Mouse (Mus musculus) myocyte (in vitro differentiated cells): ENCODE data around the gene Pvr. TPM values are rescaled to one million over a fixed set of nuclear protein-coding genes. Genes with fewer than 3 reads are reported as not detected.

ENCODE experiments used
- H3K27me3 ChIP-seq: one replicate; pipeline ENCODE4 v1.6.1; 2011; ENCODE audit not compliant: control insufficient read depth, insufficient read depth, insufficient read length
- H3K36me3 ChIP-seq: one replicate; pipeline ENCODE4 v1.6.1; 2011; ENCODE audit not compliant: control insufficient read depth, insufficient read depth
- H3K4me2 ChIP-seq: one replicate; pipeline ENCODE4 v1.6.1; 2011; ENCODE audit warnings: low read depth, control low read depth
- H3K4me3 ChIP-seq: one replicate; pipeline ENCODE4 v1.5.1; 2011; ENCODE audit warnings: mild to moderate bottlenecking, control low read depth, moderate library complexity
- H3K79me2 ChIP-seq: one replicate; pipeline ENCODE4 v1.6.1; 2011; ENCODE audit not compliant: control insufficient read depth, insufficient read depth
- H3ac ChIP-seq: one replicate; pipeline ENCODE4 v1.6.1; 2011; ENCODE audit not compliant: control insufficient read depth, insufficient read length
- CEBPB ChIP-seq: IDR thresholded peaks from 2 replicates; pipeline ENCODE4 v1.6.1; 2011; ENCODE audit warnings: mild to moderate bottlenecking, moderate library complexity; ENCODE audit not compliant: poor library complexity, insufficient read depth, severe bottlenecking
- E2F4 ChIP-seq: IDR thresholded peaks from one replicate; pipeline ENCODE4 v1.6.1; 2011; ENCODE audit warnings: mild to moderate bottlenecking, control low read depth, moderate library complexity; ENCODE audit not compliant: insufficient read depth
- MAX ChIP-seq: IDR thresholded peaks from one replicate; pipeline ENCODE4 v1.6.1; 2011; ENCODE audit warnings: low read depth, mild to moderate bottlenecking, control low read depth
- MYOD1 ChIP-seq, 3 experiments: IDR thresholded peaks; one replicate each; pipeline ENCODE4 v1.6.1; 2011; ENCODE audit warnings: control low read depth in 2 of 3, low read depth in 2 of 3, mild to moderate bottlenecking in 2 of 3, moderate library complexity in 1 of 3; ENCODE audit not compliant: insufficient read length in 2 of 3, control insufficient read depth in 1 of 3
- MYOG ChIP-seq, 3 experiments: IDR thresholded peaks; one replicate each; pipeline ENCODE4 v1.6.1; 2011; ENCODE audit warnings: control low read depth in 2 of 3, low read depth in 2 of 3, mild to moderate bottlenecking in 2 of 3; ENCODE audit not compliant: insufficient read length in 2 of 3, control insufficient read depth in 1 of 3, insufficient read depth in 1 of 3
- POLR2A ChIP-seq: IDR thresholded peaks from one replicate; pipeline ENCODE4 v1.6.1; 2011; ENCODE audit warnings: low read depth, mild to moderate bottlenecking, control low read depth, moderate library complexity; ENCODE audit not compliant: insufficient read length
- POLR2AphosphoS2 ChIP-seq: IDR thresholded peaks from one replicate; pipeline ENCODE4 v1.6.1; 2011; ENCODE audit warnings: low read depth, control low read depth; ENCODE audit not compliant: insufficient read length
- REST ChIP-seq: IDR thresholded peaks from one replicate; pipeline ENCODE4 v1.6.1; 2011; ENCODE audit warnings: mild to moderate bottlenecking, control low read depth, moderate library complexity; ENCODE audit not compliant: insufficient read depth, insufficient read length
- SRF ChIP-seq: IDR thresholded peaks from one replicate; pipeline ENCODE4 v1.6.1; 2011; ENCODE audit warnings: low read depth; ENCODE audit not compliant: control insufficient read depth, insufficient read length
- TCF12 ChIP-seq: IDR thresholded peaks from one replicate; pipeline ENCODE4 v1.6.1; 2011; ENCODE audit warnings: mild to moderate bottlenecking, control low read depth; ENCODE audit not compliant: poor library complexity, insufficient read depth, severe bottlenecking
- TCF3 ChIP-seq: IDR thresholded peaks from one replicate; pipeline ENCODE4 v1.6.1; 2011; ENCODE audit warnings: low read depth, control low read depth; ENCODE audit not compliant: insufficient read length
- USF1 ChIP-seq: IDR thresholded peaks from one replicate; pipeline ENCODE4 v1.6.1; 2011; ENCODE audit warnings: low read depth, mild to moderate bottlenecking, control low read depth, moderate library complexity
- polyA plus RNA-seq: library from polyadenylated mRNA; unstranded; fragments of >200 nt; fragmentation: generic; extraction: Trizol; gene quantifications from one replicate; pipeline ENCODE4 v1.2.1, GENCODE M21; 2012; ENCODE audit warnings: missing spikeins

Gene Pvr
- polyA plus RNA-seq, 1 experiment = 39.7 TPM

- TF ChIP-seq TCF12 (no peak), TCF3 (no peak), POLR2AphosphoS2 (no peak)
- Histone ChIP-seq H3K4me3 (no peak overlapping the region), H3ac (no peak overlapping the region)
Measured at GRCm38 (mm10) chr7:19962423-19962822, 41.5 kb upstream of the Pvr start.

GRCm38 (mm10) chr7:19956341-19956781 is 35.4 kb upstream of the Pvr start:
- no peaks in the 10 kb centered on the region for H3K36me3 ChIP-seq
- H3ac ChIP-seq = no peak overlapping the region
- peak overlapping the region; percentile 53 for H3K4me2 ChIP-seq
- no peaks in the 10 kb centered on the region for H3K79me2 ChIP-seq
- TF ChIP-seq CEBPB (0 out of 2 replicates have a peak, but pooled peaks have one; percentile 38), MYOD1 (IDR thresholded peaks at IDR 0.05; ENCODE audit: control insufficient read depth in 1 of 3, insufficient read length in 2 of 3, low read depth in 2 of 3) (peak in 1 of 3 experiments; percentile 15), TCF3 (no peak)
- no peak overlapping the region for H3K4me3 ChIP-seq
- no peaks in the 10 kb centered on the region for H3K27me3 ChIP-seq

More at GRCm38 (mm10) chr7:19962423-19962822, 41.5 kb upstream of the Pvr start:
- Histone ChIP-seq H3K79me2 (no peaks in the 10 kb centered on the region), H3K27me3 (no peaks in the 10 kb centered on the region), H3K4me2 (no peak overlapping the region), H3K36me3 (no peaks in the 10 kb centered on the region)

GRCm38 (mm10) chr7:19955861-19956260 is 34.9 kb upstream of the Pvr start:
- Histone ChIP-seq H3K27me3 (no peaks in the 10 kb centered on the region), H3K79me2 (no peaks in the 10 kb centered on the region), H3K4me3 (no peak overlapping the region), H3K36me3 (no peaks in the 10 kb centered on the region), H3ac (no peak overlapping the region), H3K4me2 (no peak overlapping the region)
- TF ChIP-seq USF1 (no peak), CEBPB (no peak)

GRCm38 (mm10) chr7:19953054-19953453 is 32.1 kb upstream of the Pvr start:
- no peaks in the 10 kb centered on the region for H3K36me3 ChIP-seq
- TF ChIP-seq POLR2AphosphoS2 (no peak), E2F4 (no peak), SRF (no peak), MAX (no peak), POLR2A (no peak), CEBPB (no peak), TCF3 (no peak), MYOD1 (IDR thresholded peaks at IDR 0.05; ENCODE audit: control insufficient read depth in 1 of 3, insufficient read length in 2 of 3, low read depth in 2 of 3) (no peak), REST (no peak), TCF12 (no peak), MYOG (IDR thresholded peaks at IDR 0.05; ENCODE audit: control insufficient read depth in 1 of 3, insufficient read depth in 1 of 3, insufficient read length in 2 of 3, low read depth in 2 of 3) (no peak), USF1 (no peak)
- H3K4me2 ChIP-seq = peak overlapping the region; percentile 25
- no peak overlapping the region for H3ac ChIP-seq
- no peaks in the 10 kb centered on the region for H3K79me2 ChIP-seq
- no peak overlapping the region for H3K4me3 ChIP-seq
- no peaks in the 10 kb centered on the region for H3K27me3 ChIP-seq

GRCm38 (mm10) chr7:19952320-19952986 is 31.5 kb upstream of the Pvr start:
- no peaks in the 10 kb centered on the region for H3K36me3 ChIP-seq
- H3K4me3 ChIP-seq = no peak overlapping the region
- TF ChIP-seq REST = no peak
- peak; percentile 74 for TF ChIP-seq CEBPB
- peak overlapping the region; percentile 25 for H3K4me2 ChIP-seq
- no peaks in the 10 kb centered on the region for H3K79me2 ChIP-seq
- H3ac ChIP-seq = no peak overlapping the region
- no peaks in the 10 kb centered on the region for H3K27me3 ChIP-seq

GRCm38 (mm10) chr7:19950589-19950988 is 29.6 kb upstream of the Pvr start, which contains the start of gene Igsf23:
Gene Igsf23, minus strand, starts transcription at chr7:19950756.
- Histone ChIP-seq H3ac (no peak within 1 kb of the TSS), H3K4me2 (no peak within 1 kb of the TSS), H3K36me3 (no peaks in the 10 kb centered on the region), H3K79me2 (no peaks in the 10 kb centered on the region), H3K27me3 (no peaks in the 10 kb centered on the region), H3K4me3 (no peak within 1 kb of the TSS)
- TF ChIP-seq TCF3 = no peak
- no peak for TF ChIP-seq SRF
- TF ChIP-seq MYOG (IDR thresholded peaks at IDR 0.05; ENCODE audit: control insufficient read depth in 1 of 3, insufficient read depth in 1 of 3, insufficient read length in 2 of 3, low read depth in 2 of 3) = no peak
- TF ChIP-seq USF1 = no peak
- no peak for TF ChIP-seq TCF12
- TF ChIP-seq MYOD1 (IDR thresholded peaks at IDR 0.05; ENCODE audit: control insufficient read depth in 1 of 3, insufficient read length in 2 of 3, low read depth in 2 of 3) = no peak
- no peak for TF ChIP-seq POLR2A
- TF ChIP-seq CEBPB = no peak
- TF ChIP-seq POLR2AphosphoS2 = no peak
- TF ChIP-seq REST = no peak
- no peak for TF ChIP-seq MAX
- TF ChIP-seq E2F4 = no peak
